Comparison of ENCODE assay signal across 8 mouse cellular contexts in genomic region chr11:21570109-21570474, GRCm38 (mm10). TPM values are rescaled to one million over a fixed set of nuclear protein-coding genes. Genes with fewer than 3 reads are reported as not detected.
A peak's percentile ranks its signal among the peaks of the same experiment; 100 is the strongest.
DNase-seq lines count a peak whose midpoint lies in the region; ATAC-seq and TF ChIP-seq lines count a peak whose summit lies in the region.
"Had no signal": no experiment of that assay in that cellular context is flagged by ENCODE, and none has a peak within 500 bp of the region (broad histone marks: within the 10 kb centered on the region; RNA-seq: fewer than 3 reads in every experiment).

No protein-coding gene starts in this region.

- peaks cover 19% of the 10 kb centered on the region for H3K36me3 ChIP-seq in E14TG2a.4 (ENCODE audit: insufficient read depth, low read length)
- peaks cover 16% of the 10 kb centered on the region for H3K36me3 ChIP-seq in hindbrain, embryonic 13.5 days
- peaks cover 11% of the 10 kb centered on the region; the same call in 1 of the 2 replicates for H3K36me3 ChIP-seq in liver, embryonic 15.5 days (replicated peaks)

- H3K9me3 ChIP-seq in E14TG2a.4 (ENCODE audit: low read length), result no peaks in the 10 kb centered on the region
- H3K9me3 ChIP-seq in hindbrain, embryonic 13.5 days, result no peaks in the 10 kb centered on the region
- H3K9me3 ChIP-seq in liver, embryonic 15.5 days (replicated peaks), result no peaks in the 10 kb centered on the region

- peak; percentile 26 for DNase-seq in 416B (ENCODE audit: low read depth)
- DNase-seq in adrenal gland, adult 18-20 months (ENCODE audit: low spot score in 2 of 2), result no peak
- DNase-seq in frontal cortex, postnatal 14 days (ENCODE audit: low spot score in 2 of 2), result no peak
- DNase-seq in cerebellum, postnatal 25 days, result no peak

- peak overlapping the region; percentile 64 for H3K27ac ChIP-seq in hindbrain, embryonic 13.5 days
- no peak overlapping the region for H3K27ac ChIP-seq in liver, embryonic 15.5 days (replicated peaks)

- H3K4me1 ChIP-seq in E14TG2a.4 (replicated peaks; ENCODE audit: low read depth, low read length), result peaks cover 28% of the 10 kb centered on the region
- peaks cover 28% of the 10 kb centered on the region for H3K4me1 ChIP-seq in hindbrain, embryonic 13.5 days (replicated peaks)
- H3K4me1 ChIP-seq in liver, embryonic 15.5 days (replicated peaks), result peaks cover 30% of the 10 kb centered on the region

- H3K27me3 ChIP-seq in E14TG2a.4 (ENCODE audit: insufficient read depth, low read length), result no peaks in the 10 kb centered on the region; the same call in 1 of the 2 replicates
- H3K27me3 ChIP-seq in hindbrain, embryonic 13.5 days, result no peaks in the 10 kb centered on the region
- H3K27me3 ChIP-seq in liver, embryonic 15.5 days, result no peaks in the 10 kb centered on the region

- WGBS in hindbrain, embryonic 13.5 days, result 56% methylated on average over 2 of the region's 2 CpGs
- 73% methylated on average over 2 of the region's 2 CpGs for WGBS in liver, embryonic 15.5 days (ENCODE audit: insufficient replicate concordance)

- H3K4me3 ChIP-seq in E14TG2a.4 (replicated peaks; ENCODE audit: low read length), result 0 out of 2 replicates have a peak overlapping the region, but pooled peaks have one; percentile 95
- peak overlapping the region; percentile 12; the same call in 1 of the 2 replicates for H3K4me3 ChIP-seq in hindbrain, embryonic 13.5 days
- H3K4me3 ChIP-seq in liver, embryonic 15.5 days (replicated peaks), result no peak overlapping the region

- peak overlapping the region; percentile 55; the same call in 1 of the 2 replicates for H3K9ac ChIP-seq in hindbrain, embryonic 13.5 days
- no peak overlapping the region for H3K9ac ChIP-seq in liver, embryonic 15.5 days

- H3K4me2 ChIP-seq in hindbrain, embryonic 13.5 days, result peak overlapping the region; percentile 81
- H3K4me2 ChIP-seq in liver, embryonic 15.5 days, result peak overlapping the region; percentile 28; the same call in 1 of the 2 replicates

- no peak for TF ChIP-seq CTCF in E14TG2a.4 (conservative IDR thresholded peaks at IDR 0.05; ENCODE audit: low read length)

- ATAC-seq in hindbrain, embryonic 13.5 days (ENCODE audit: low FRiP score), result no peak
- no peak for ATAC-seq in liver, embryonic 15.5 days (ENCODE audit: insufficient read depth)
- ATAC-seq: activated CD4-positive, CD25-positive, alpha-beta regulatory T cell, adult 4 months had no signal

RNA-seq across cellular contexts. Expression of gene Wdpcp, which starts 1.9 kb away (rescaled TPM):
- 10.1 and 11.8 TPM in 2 replicates for polyA plus RNA-seq in hindbrain, embryonic 13.5 days (2015; fragmentation: Nextera tagmentation; extraction: Ambion mirVana)
- polyA plus RNA-seq in liver, embryonic 15.5 days (2015; fragmentation: Nextera tagmentation; extraction: Ambion mirVana), result 0.82 and 1.1 TPM in 2 replicates
- 10 to 100 TPM; 15.2 to 18.8 TPM for total RNA-seq in adrenal gland, adult 18-20 months (2021)

RNA-seq across cellular contexts. Expression of gene Mdh1, which starts 2.1 kb away (rescaled TPM):
- 454 and 458 TPM in 2 replicates for polyA plus RNA-seq in hindbrain, embryonic 13.5 days (2015; fragmentation: Nextera tagmentation; extraction: Ambion mirVana)
- polyA plus RNA-seq in liver, embryonic 15.5 days (2015; fragmentation: Nextera tagmentation; extraction: Ambion mirVana), result 179 and 186 TPM in 2 replicates
- total RNA-seq in adrenal gland, adult 18-20 months (2021), result 100 to 1,000 TPM; 650 to 678 TPM
